Comparison of ENCODE assay signal across 8 mouse cellular contexts in the genomic region with DNA sequence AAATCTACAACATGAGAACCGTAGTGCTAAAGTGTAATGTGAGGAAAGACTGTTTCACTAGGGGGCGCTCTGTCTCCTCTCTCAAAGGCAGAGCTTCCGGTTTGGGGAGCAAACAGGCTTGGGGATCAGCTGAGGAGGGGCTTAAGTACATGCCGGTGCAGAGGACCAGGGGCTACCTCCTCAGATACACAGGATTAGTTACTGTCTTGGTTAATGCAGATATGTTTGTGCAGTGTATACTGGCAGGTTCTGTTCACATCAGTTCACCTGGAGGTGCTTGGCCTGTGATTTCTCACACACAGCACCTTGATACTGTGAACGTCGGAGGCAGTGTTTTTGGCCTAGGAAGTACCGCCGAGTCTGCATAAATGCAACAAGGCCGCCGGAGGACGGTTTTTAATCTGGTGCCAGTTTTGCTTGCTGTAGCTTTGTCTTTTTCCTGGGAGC. TPM values are rescaled to one million over a fixed set of nuclear protein-coding genes. Genes with fewer than 3 reads are reported as not detected.
DNase-seq lines count a peak whose midpoint lies in the region; ATAC-seq and TF ChIP-seq lines count a peak whose summit lies in the region.

No protein-coding gene starts in this region.

- H3K27me3 ChIP-seq in embryonic facial prominence, embryonic 10.5 days (replicated peaks; ENCODE audit: low read depth, poor library complexity, severe bottlenecking): no peaks in the 10 kb centered on the region
- no peaks in the 10 kb centered on the region for H3K27me3 ChIP-seq in heart, embryonic 12.5 days (replicated peaks)
- H3K27me3 ChIP-seq in kidney, embryonic 16.5 days (ENCODE audit: insufficient read depth, low read length): no peaks in the 10 kb centered on the region
- H3K27me3 ChIP-seq in stomach, postnatal 0 days (ENCODE audit: control insufficient read depth, insufficient read depth, low read length): no peaks in the 10 kb centered on the region

- no peak for TF ChIP-seq EP300 in stomach, postnatal 0 days (optimal IDR thresholded peaks at IDR 0.05)

- H3K36me3 ChIP-seq in embryonic facial prominence, embryonic 10.5 days (replicated peaks): no peaks in the 10 kb centered on the region
- no peaks in the 10 kb centered on the region for H3K36me3 ChIP-seq in heart, embryonic 12.5 days
- no peaks in the 10 kb centered on the region for H3K36me3 ChIP-seq in kidney, embryonic 16.5 days (ENCODE audit: insufficient read depth, low read length)
- no peaks in the 10 kb centered on the region for H3K36me3 ChIP-seq in stomach, postnatal 0 days (ENCODE audit: control insufficient read depth, insufficient read depth, low read length)

- no peak for ATAC-seq in heart, embryonic 12.5 days (ENCODE audit: insufficient number of reproducible peaks, low FRiP score)
- ATAC-seq in kidney, embryonic 16.5 days (ENCODE audit: low FRiP score, low TSS enrichment): no peak
- peak; percentile 47; the same call in 1 of the 2 replicates for ATAC-seq in stomach, postnatal 0 days (ENCODE audit: low FRiP score, low TSS enrichment)

- 31% methylated on average over 11 of the region's 11 CpGs for WGBS in embryonic facial prominence, embryonic 10.5 days
- WGBS in heart, embryonic 12.5 days: 24% methylated on average over 11 of the region's 11 CpGs
- WGBS in kidney, embryonic 16.5 days: 35% methylated on average over 11 of the region's 11 CpGs
- 22% methylated on average over 11 of the region's 11 CpGs for WGBS in stomach, postnatal 0 days

- H3K9ac ChIP-seq in heart, embryonic 12.5 days: no peak overlapping the region
- H3K9ac ChIP-seq in kidney, embryonic 16.5 days (replicated peaks; ENCODE audit: low read length): no peak overlapping the region; the same call in 1 of the 2 replicates
- no peak overlapping the region for H3K9ac ChIP-seq in stomach, postnatal 0 days (ENCODE audit: low read length)

- DNase-seq in A20 (ENCODE audit: low read depth, low spot score) (peak; percentile 82), liver (peak; percentile 53)
- peak; percentile 79 for DNase-seq in adrenal gland, postnatal 10 days
- DNase-seq in embryonic facial prominence, embryonic 10.5 days (ENCODE audit: low spot score): peak; percentile 75
- DNase-seq in natural killer cell, adult 2 months (ENCODE audit: low spot score in 2 of 2): peak; percentile 27 to 68
- peak; percentile 71 for DNase-seq in stomach, postnatal 0 days (ENCODE audit: low spot score)

- H3K4me1 ChIP-seq in embryonic facial prominence, embryonic 10.5 days: peaks cover 7% of the 10 kb centered on the region
- H3K4me1 ChIP-seq in heart, embryonic 12.5 days (replicated peaks): no peaks in the 10 kb centered on the region
- H3K4me1 ChIP-seq in kidney, embryonic 16.5 days (ENCODE audit: insufficient read depth, low read length): no peaks in the 10 kb centered on the region
- H3K4me1 ChIP-seq in stomach, postnatal 0 days (replicated peaks; ENCODE audit: control insufficient read depth, insufficient read depth): no peaks in the 10 kb centered on the region

- peak overlapping the region; percentile 57 for H3K4me2 ChIP-seq in heart, embryonic 12.5 days
- H3K4me2 ChIP-seq in kidney, embryonic 16.5 days (replicated peaks; ENCODE audit: low read depth, low read length): peak overlapping the region; percentile 43
- H3K4me2 ChIP-seq in stomach, postnatal 0 days (replicated peaks; ENCODE audit: low read depth): peak overlapping the region; percentile 28

- H3K9me3 ChIP-seq in embryonic facial prominence, embryonic 10.5 days: no peaks in the 10 kb centered on the region
- H3K9me3 ChIP-seq in heart, embryonic 12.5 days (replicated peaks): no peaks in the 10 kb centered on the region
- H3K9me3 ChIP-seq in kidney, embryonic 16.5 days (ENCODE audit: low read length): no peaks in the 10 kb centered on the region
- no peaks in the 10 kb centered on the region for H3K9me3 ChIP-seq in stomach, postnatal 0 days (ENCODE audit: control insufficient read depth, low read length)

- peak overlapping the region; percentile 27 for H3K4me3 ChIP-seq in embryonic facial prominence, embryonic 10.5 days
- H3K4me3 ChIP-seq in heart, embryonic 12.5 days: peak overlapping the region; percentile 17; the same call in 1 of the 2 replicates
- no peak overlapping the region for H3K4me3 ChIP-seq in kidney, embryonic 16.5 days (ENCODE audit: low read length)
- no peak overlapping the region for H3K4me3 ChIP-seq in stomach, postnatal 0 days (ENCODE audit: low read depth, low read length)

- TF ChIP-seq CTCF in stomach, postnatal 0 days (IDR thresholded peaks at IDR 0.05; ENCODE audit: low read depth): peak; percentile 85

- H3K27ac ChIP-seq in embryonic facial prominence, embryonic 10.5 days (replicated peaks): peak overlapping the region; percentile 31
- H3K27ac ChIP-seq in heart, embryonic 12.5 days (ENCODE audit: poor library complexity, severe bottlenecking): no peak overlapping the region
- H3K27ac ChIP-seq in kidney, embryonic 16.5 days (ENCODE audit: low read length): no peak overlapping the region
- H3K27ac ChIP-seq in stomach, postnatal 0 days (replicated peaks): no peak overlapping the region

RNA-seq across cellular contexts. Expression of gene Atg14, which starts 27.5 kb away (rescaled TPM):
- total RNA-seq in adrenal gland, postnatal 10 days (2021): 10 to 100 TPM; 10.3 to 14.2 TPM
- 18.5 and 19.4 TPM in 2 replicates for polyA plus RNA-seq in embryonic facial prominence, embryonic 10.5 days (2016; fragmentation: Nextera tagmentation; extraction: Ambion mirVana)
- 12.3 TPM in 2 replicates for polyA plus RNA-seq in heart, embryonic 12.5 days (2016; fragmentation: Nextera tagmentation; extraction: Ambion mirVana)
- 17.8 and 18.3 TPM in 2 replicates for polyA plus RNA-seq in kidney, embryonic 16.5 days (2015; fragmentation: Nextera tagmentation; extraction: Ambion mirVana)
- polyA plus RNA-seq in stomach, postnatal 0 days (2015; fragmentation: Nextera tagmentation; extraction: Ambion mirVana): 6.9 and 7.8 TPM in 2 replicates

RNA-seq across cellular contexts. Expression of gene Ktn1, which starts 50.3 kb away (rescaled TPM):
- 10 to 100 TPM; 53.1 to 83.3 TPM for total RNA-seq in adrenal gland, postnatal 10 days (2021)
- polyA plus RNA-seq in embryonic facial prominence, embryonic 10.5 days (2016; fragmentation: Nextera tagmentation; extraction: Ambion mirVana): 59.5 and 61.2 TPM in 2 replicates
- 93.5 and 102 TPM in 2 replicates for polyA plus RNA-seq in heart, embryonic 12.5 days (2016; fragmentation: Nextera tagmentation; extraction: Ambion mirVana)
- 52.1 and 63.1 TPM in 2 replicates for polyA plus RNA-seq in kidney, embryonic 16.5 days (2015; fragmentation: Nextera tagmentation; extraction: Ambion mirVana)
- 40.7 and 48.8 TPM in 2 replicates for polyA plus RNA-seq in stomach, postnatal 0 days (2015; fragmentation: Nextera tagmentation; extraction: Ambion mirVana)

Comparison
In these comparisons a context has a peak if more than half of its experiments do, and no peak if none do; other contexts are left out.
1. H3K4me3 ChIP-seq: peak in embryonic facial prominence, embryonic 10.5 days (single experiment) and heart, embryonic 12.5 days (single experiment); none in kidney, embryonic 16.5 days (single experiment) and stomach, postnatal 0 days (single experiment).
2. Peak in every context shown above with its lines, with median percentiles within 50 percentile points of each other: DNase-seq and H3K4me2 ChIP-seq.